Mouse (Mus musculus) thymus, adult 18-20 months (tissue): ENCODE measurements around the gene Gm21863.
"Not testable (repeated sequence)": the region's sequence is repeated elsewhere in the genome, so short reads cannot be mapped to it uniquely, and the experiment has no call there.

Experiments
- DNase-seq, 2 experiments: peaks; one replicate each; pipeline ENCODE4 v3.0.0; 2022; ENCODE audit warnings: mixed read lengths in 2 of 2

Gene Gm21863

GRCm38 (mm10) chr12:19953869-19954555 lies at the start of gene Gm21863:
Gene Gm21863 (plus strand): TSS chr12:19954505.
- DNase-seq, result not testable (repeated sequence)

DNA sequence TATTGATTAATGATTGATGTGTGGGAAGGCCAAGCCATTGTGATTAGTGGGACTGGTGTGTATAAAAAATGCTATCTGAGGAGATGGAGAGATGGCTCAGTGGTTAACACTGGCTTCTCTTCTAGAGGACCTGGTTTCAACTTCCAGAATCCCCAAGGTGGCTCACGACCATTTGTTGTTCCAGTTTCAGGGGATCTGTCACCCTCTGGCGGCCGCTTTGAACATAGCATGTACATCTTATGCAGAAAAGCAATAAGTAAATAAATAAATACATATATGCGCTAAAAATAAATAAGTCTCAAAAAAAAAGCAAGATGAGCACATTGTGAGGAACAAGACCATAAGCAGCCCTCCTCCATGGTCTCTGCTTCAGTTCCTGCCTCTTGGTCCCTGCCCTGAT lies 26.3 kb upstream of the Gm21863 start:
- not testable (repeated sequence) for DNase-seq
